Mouse (Mus musculus): ENCODE results near the gene Olfr960.

Gene Olfr960

DNA sequence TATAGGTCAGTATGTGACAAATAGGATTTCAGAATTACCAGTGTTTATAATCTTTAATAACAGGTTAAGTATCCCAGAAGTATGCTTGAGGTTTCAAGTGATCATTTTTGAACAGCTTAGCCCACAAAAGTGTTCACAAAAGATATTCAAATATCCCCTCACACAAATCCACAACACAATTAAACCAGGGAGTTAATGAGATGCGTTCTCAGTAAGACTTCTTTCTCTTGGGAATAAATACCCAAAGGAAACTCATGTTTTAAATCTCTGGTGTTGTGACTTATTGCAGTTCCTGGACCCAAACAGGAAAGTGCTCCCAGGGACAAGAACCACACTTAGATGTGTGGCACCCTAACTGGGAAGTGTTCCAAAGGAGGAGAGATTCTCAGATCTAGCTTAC, at the start of gene Olfr960:
Olfr960 (plus strand) TSS at position 301 of the 400 bp plus-strand sequence.
- no peak for TF ChIP-seq GATA4 (IDR thresholded peaks at IDR 0.05; ENCODE audit: insufficient replicate concordance, low read length)

DNA sequence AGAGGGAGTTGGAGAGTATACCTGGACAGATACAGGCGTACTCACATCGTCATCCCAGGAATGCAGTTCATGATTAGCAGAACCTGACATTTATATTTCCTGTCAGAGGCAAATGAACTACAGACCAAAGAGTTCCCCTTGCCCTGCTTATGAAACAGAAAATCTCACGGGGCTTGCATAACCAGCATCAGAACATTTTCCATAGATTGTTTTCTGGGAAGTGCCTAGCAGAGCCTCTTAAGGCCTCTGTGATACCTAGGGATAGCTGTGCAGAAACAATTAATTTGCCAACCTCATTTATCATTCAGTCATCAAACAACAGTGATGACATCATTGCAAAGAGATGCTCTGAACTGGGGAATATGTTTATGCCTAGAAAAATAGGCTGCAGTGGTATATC, 45.7 kb upstream of the Olfr960 start, which contains the start of gene Olfr959:
Olfr959 (minus strand) TSS at position 101 of the 400 bp plus-strand sequence.
- TF ChIP-seq GATA4 (IDR thresholded peaks at IDR 0.05; ENCODE audit: insufficient replicate concordance, low read length), result no peak

DNA sequence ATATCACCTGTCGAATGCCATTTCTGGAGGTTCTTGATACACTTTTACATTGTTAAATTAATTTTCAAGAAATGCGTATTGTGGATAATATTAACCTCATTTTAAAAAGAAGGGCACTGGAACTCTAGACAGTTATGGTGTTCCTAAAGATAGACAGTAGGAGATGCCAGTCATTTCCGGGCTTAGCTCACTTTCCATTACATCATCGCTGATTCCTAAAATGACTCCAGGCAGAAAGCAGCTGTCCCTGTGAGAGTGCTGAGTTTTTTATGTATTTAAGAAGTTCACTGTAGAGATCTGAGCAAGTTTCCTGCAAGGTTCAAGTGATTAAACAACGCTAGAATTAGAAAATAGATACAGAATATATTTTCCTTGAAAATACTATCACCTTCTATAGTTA, 44.1 kb upstream of the Olfr960 start:
- TF ChIP-seq GATA4 (IDR thresholded peaks at IDR 0.05; ENCODE audit: insufficient replicate concordance, low read length), result no peak

DNA sequence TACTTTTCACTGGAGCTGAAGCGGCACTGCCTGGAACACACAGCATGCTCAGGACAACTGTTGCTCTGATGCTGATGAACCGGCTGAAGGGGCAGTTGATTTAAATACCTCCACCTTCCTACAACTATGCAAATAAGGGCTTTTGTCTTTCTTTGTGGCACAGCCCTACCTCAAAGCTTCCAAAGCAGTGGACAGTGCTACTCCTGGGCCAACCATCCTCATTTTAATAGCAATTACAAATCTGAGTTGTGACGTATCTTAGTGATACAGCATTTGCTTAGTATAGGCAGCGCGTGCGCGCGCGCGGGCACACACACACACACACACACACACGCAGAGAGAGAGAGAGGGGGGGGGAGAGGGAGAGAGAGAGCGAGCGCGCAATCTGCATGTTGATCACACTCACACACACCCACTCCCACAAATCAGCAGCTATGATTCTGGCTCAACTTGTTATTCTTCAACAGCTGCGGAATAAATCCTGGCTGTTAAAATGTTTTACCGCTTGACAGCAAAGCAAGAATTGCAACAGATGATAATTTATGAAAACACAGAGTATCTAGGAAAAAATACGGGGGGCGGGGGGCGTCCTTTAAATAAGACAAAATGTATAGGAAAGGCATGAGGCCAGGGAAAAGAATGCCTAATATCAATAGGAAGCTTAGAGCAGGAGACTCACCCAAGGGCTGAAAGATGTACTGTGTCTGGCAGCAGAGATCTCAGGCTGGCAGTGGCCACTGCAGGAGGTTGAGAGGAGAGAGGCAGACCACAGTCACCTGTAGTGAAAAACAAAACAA, 18.4 kb upstream of the Olfr960 start:
- TF ChIP-seq GATA4 (IDR thresholded peaks at IDR 0.05; ENCODE audit: insufficient replicate concordance, low read length), result no peak

DNA sequence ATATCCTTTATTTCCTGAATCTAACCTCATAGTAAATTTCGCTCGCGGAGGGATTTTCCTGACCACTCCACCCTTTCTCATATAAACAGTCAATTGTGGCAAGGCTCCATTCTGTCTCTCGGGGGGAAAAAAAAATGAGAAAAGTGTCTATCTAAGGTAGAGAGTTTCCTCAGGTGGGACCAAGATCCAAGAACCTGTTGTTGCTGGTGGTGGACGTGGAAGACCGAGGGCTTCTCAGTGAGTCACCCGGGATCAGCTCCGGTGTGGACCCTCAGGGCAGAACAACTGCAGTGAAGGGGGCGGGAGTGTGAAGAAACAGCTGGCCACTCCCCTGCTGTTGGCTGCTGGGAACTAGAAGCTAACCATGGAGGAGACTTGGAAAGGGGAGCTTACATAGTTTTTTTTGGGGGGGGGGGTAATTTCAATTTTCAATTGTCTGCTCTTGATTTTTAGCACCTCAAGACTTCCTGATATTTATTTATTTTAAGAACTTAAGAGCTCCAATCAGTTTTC, 17.8 kb upstream of the Olfr960 start:
- TF ChIP-seq GATA4 (IDR thresholded peaks at IDR 0.05; ENCODE audit: insufficient replicate concordance, low read length), result no peak

DNA sequence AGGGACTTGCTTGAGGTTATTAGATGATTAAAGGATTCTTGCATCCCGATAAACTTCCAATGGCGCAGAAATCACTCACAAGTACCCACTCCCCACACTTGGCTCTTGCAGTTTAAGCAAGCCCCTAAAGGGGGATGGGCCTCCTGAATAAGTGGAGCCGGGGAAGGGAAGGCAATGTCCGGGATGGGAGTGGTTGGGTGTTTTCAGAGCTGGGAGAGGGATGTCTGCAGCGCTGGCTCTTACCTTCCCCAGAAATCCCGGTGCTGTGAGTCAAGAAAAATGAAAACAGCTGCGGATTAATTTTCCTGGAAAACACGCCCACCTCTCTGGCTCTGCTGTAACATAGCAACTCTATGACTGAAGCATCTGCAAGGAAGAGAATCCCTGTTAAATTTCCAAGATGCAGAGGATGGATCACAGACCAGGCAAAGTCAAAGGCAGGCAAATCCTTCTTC, 17.1 kb upstream of the Olfr960 start, which contains the start of gene AW551984:
AW551984 (minus strand) TSS at position 405 of the 455 bp plus-strand sequence.
- no peak for TF ChIP-seq GATA4 (IDR thresholded peaks at IDR 0.05; ENCODE audit: insufficient replicate concordance, low read length)

DNA sequence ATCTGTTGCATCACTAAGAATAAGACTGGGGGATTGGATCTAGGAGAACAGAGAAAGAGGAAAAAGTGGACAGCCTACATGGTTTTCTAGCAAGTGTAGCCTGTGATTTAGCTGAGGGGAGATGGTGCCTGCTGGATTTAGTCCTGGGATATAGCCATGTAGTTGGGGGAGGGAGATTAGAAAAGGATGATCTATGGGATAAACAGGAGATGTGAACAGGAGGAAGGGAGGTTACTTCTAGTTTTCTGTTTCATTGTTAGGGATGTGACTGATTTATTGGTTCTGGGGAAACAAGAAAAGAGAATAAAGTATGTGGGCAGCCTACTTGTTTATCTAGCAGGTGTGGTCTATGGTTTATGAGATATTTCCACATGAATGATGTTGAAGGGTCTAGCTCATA, 12.7 kb upstream of the Olfr960 start:
- no peak for TF ChIP-seq GATA4 (IDR thresholded peaks at IDR 0.05; ENCODE audit: insufficient replicate concordance, low read length)

DNA sequence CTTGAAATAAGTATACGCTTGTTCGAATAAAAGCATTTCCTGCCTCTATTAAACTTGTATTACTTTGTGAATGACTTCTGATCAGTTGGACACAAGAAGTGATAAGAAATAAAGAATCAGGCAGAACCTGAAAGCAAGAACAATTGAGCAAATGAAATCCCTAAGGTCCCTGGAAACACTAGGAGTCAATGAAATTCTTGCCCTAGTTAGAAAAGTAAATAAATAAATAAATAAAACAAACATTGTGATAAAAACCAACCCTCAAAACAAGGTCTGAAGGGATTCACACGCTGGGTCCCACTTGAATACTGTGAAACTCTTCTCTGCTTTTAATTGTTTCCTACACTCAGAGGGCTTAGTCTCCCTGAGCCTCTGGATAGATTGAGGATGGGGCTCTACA, 10.8 kb upstream of the Olfr960 start, which contains the start of gene Olfr148:
Olfr148 (plus strand) TSS at position 301 of the 400 bp plus-strand sequence.
- TF ChIP-seq GATA4 (IDR thresholded peaks at IDR 0.05; ENCODE audit: insufficient replicate concordance, low read length), result no peak

DNA sequence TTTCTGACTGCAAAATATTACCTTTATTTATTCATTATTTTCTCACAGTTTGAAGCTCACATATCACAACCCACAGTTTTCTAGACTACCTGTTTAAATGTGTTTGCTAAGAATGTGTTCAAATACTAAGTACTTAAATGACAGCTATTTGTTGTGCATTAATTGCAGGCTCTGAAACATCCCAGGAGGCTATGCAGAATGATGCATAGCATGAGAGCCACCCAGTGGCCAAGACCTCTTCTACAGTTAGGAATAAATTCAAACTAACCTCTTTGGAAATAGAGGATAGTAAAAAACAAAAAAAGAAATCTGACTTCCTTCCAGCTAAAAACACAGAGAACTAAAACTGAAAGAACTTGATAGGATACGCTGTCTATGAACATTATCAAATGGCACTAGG, 9.2 kb upstream of the Olfr960 start:
- TF ChIP-seq GATA4 (IDR thresholded peaks at IDR 0.05; ENCODE audit: insufficient replicate concordance, low read length), result no peak

DNA sequence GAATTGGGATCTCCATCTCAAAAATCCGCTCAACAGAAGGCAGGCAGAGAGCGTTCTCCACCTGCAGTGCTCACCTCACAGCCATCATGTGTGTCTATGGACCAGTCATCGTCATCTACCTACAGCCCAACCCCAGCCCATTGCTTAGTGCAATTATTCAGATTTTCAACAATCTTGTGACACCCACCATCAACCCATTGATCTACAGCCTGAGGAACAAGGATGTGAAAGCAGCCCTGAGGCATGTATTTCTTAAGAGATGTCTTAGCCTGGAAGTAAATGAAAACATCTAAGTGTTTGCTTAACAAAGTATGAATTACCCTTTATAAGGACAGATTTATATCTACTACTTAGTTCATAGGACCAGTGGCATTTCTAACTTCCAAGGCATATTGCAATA, 2.6 kb downstream of the Olfr960 start:
- no peak for TF ChIP-seq GATA4 (IDR thresholded peaks at IDR 0.05; ENCODE audit: insufficient replicate concordance, low read length)

DNA sequence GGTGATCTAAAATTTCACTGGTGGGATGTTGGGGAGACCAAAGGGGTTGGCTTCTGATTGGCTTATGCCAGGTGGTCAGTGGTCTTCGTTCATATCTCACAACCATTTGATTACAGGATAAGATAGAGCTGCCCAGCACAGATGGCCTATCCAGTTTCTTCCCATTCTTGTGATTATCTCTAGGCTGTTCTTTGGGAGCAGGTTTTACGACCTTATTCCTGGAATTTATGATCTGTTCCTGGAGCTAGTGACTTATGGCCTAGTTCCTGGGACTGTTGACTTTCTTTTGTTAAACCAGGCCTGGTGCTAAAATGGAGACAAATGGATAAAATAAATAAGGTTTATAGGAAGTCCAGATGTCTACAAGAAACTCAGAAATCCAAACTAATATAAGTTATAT, 3.5 kb downstream of the Olfr960 start:
- TF ChIP-seq GATA4 (IDR thresholded peaks at IDR 0.05; ENCODE audit: insufficient replicate concordance, low read length), result no peak

DNA sequence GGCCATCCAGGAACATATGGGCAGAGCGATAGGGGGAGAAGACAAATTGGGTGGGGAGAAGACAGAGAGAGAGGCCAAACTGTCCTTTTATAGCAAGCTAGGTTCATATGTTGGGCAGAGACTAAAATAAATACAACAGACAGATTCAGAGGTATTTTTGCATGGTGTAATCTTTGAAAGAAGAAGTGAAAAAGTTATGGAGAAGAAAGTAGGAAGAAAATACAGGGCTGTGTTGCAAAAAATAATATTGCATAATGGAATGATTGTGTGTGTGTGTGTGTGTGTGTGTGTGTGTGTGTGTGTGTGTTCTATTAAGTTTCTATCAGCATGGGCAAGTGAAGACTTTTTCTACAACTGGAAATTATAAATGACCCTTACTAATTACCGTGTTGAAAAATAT, 7.9 kb downstream of the Olfr960 start:
- TF ChIP-seq GATA4 (IDR thresholded peaks at IDR 0.05; ENCODE audit: insufficient replicate concordance, low read length), result no peak

DNA sequence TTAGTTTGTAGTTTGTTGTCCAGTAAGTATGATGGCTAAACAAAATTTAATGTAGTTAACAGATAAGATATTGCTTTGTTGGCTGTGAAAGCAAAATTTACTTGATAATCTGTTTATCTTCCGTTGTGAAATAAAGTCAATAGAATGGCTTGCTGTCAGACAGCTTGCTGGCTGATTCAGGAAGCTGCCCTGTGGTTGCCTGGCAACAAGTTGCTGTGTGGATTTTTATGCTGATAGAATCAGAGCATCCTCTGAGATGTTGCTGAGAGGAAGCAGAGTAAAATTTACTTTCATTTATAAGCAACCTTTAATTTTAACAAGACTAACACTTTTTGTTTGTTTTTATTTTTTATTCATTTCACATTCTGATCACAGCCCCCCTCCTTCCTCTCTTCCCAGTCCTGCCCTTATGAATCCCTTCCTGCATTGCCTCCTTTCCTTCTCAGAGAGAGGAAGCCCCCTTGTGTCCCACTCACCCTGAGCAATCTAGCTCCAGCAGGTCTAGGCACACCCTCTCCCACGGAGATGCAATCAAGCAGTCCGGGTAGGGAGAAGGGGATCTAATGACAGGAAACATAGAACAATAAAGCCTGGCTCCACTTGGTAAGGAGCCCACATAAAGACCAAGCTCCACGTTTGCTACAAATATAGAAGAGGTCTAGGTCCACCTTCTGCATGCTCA, 12.9 kb downstream of the Olfr960 start:
- no peak for TF ChIP-seq GATA4 (IDR thresholded peaks at IDR 0.05; ENCODE audit: insufficient replicate concordance, low read length)

DNA sequence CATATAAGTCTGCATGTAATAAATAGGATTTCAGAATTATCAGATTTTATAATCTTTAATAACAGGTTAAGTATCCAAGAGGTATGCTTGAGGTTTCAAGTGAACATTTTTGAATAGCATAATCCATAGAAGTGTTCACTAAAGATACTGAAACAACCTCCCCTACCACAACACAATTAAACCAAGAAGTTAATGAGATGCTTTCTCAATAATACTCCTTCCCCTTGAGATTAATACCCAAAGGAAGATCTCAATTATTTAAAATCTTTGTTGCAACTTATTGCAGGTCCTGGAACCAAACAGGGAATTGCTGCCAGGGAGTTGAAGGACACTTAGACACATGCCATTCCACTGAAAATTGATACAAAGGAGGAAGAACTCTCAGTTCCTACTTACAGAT, 23.6 kb downstream of the Olfr960 start, which contains the start of gene Olfr961:
Olfr961 (plus strand) TSS at position 301 of the 400 bp plus-strand sequence.
- TF ChIP-seq GATA4 (IDR thresholded peaks at IDR 0.05; ENCODE audit: insufficient replicate concordance, low read length), result no peak

DNA sequence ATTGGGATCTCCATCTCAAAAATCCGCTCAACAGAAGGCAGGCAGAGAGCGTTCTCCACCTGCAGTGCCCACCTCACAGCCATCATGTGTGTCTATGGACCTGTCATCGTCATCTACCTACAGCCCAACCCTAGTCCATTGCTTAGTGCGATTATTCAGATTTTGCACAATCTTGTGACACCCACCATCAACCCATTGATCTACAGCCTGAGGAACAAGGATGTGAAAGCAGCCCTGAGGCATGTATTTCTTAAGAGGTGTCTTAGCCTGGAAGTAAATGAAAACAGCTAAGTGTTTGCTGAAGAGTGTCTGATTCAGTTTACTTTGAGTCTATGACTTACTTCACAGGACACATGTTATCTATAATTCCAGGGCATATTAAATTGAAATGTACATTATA, 26.2 kb downstream of the Olfr960 start:
- TF ChIP-seq GATA4 (IDR thresholded peaks at IDR 0.05; ENCODE audit: insufficient replicate concordance, low read length), result no peak
